Comparison of ENCODE assay signal across 8 mouse cellular contexts in genomic region chr9:64341254-64341566, GRCm38 (mm10). TPM values are rescaled to one million over a fixed set of nuclear protein-coding genes. Genes with fewer than 3 reads are reported as not detected.
DNase-seq lines count a peak whose midpoint lies in the region; ATAC-seq and TF ChIP-seq lines count a peak whose summit lies in the region.

Gene Dis3l, minus strand, starts transcription at chr9:64341288.

- ATAC-seq in kidney, embryonic 14.5 days (ENCODE audit: low FRiP score, low TSS enrichment), result 0 out of 2 replicates have a peak, but pooled peaks have one; percentile 17
- no peak for ATAC-seq in forebrain, postnatal 0 days
- no peak for ATAC-seq in hindbrain, embryonic 16.5 days
- no peak for ATAC-seq in megakaryocyte, adult 5-6 weeks (ENCODE audit: poor library complexity, severe bottlenecking)

- no peak for TF ChIP-seq CTCF in forebrain, postnatal 0 days (IDR thresholded peaks at IDR 0.05; ENCODE audit: low read depth)

- no peaks in the 10 kb centered on the region for H3K9me3 ChIP-seq in kidney, embryonic 14.5 days (ENCODE audit: control insufficient read depth, low read length)
- no peaks in the 10 kb centered on the region for H3K9me3 ChIP-seq in forebrain, postnatal 0 days (ENCODE audit: low read length)
- H3K9me3 ChIP-seq in hindbrain, embryonic 16.5 days (ENCODE audit: control insufficient read depth, low read length), result no peaks in the 10 kb centered on the region

- H3K27me3 ChIP-seq in kidney, embryonic 14.5 days (ENCODE audit: control insufficient read depth, insufficient read depth, low read length), result no peaks in the 10 kb centered on the region
- no peaks in the 10 kb centered on the region for H3K27me3 ChIP-seq in forebrain, postnatal 0 days (ENCODE audit: insufficient read depth, low read length)
- H3K27me3 ChIP-seq in hindbrain, embryonic 16.5 days (replicated peaks; ENCODE audit: control insufficient read depth, insufficient read depth, low read length), result no peaks in the 10 kb centered on the region

- H3K4me1 ChIP-seq in kidney, embryonic 14.5 days (ENCODE audit: control insufficient read depth, insufficient read depth, low read length), result peaks cover 3% of the 10 kb centered on the region; the same call in 1 of the 2 replicates
- H3K4me1 ChIP-seq in forebrain, postnatal 0 days (ENCODE audit: insufficient read depth), result no peaks in the 10 kb centered on the region
- peaks cover 6% of the 10 kb centered on the region for H3K4me1 ChIP-seq in hindbrain, embryonic 16.5 days (ENCODE audit: control insufficient read depth, insufficient read depth, low read depth, low read length)

- WGBS in kidney, embryonic 14.5 days, result 13% methylated on average over 16 of the region's 16 CpGs
- 8% methylated on average over 16 of the region's 16 CpGs for WGBS in forebrain, postnatal 0 days
- WGBS in hindbrain, embryonic 16.5 days, result 10% methylated on average over 16 of the region's 16 CpGs

- H3K9ac ChIP-seq in kidney, embryonic 14.5 days (ENCODE audit: low read depth, low read length), result peak within 1 kb of the TSS; percentile 98
- peak within 1 kb of the TSS; percentile 100 for H3K9ac ChIP-seq in forebrain, postnatal 0 days
- H3K9ac ChIP-seq in hindbrain, embryonic 16.5 days (ENCODE audit: low read depth, low read length), result peak within 1 kb of the TSS; percentile 98

- no peak for DNase-seq in kidney, adult 8-10 months
- peak; percentile 68 for DNase-seq in adipocyte (ENCODE audit: low spot score)
- no peak for DNase-seq in forebrain, postnatal 0 days
- no peak for DNase-seq in embryo, embryonic 10.5 days (ENCODE audit: low spot score)
- no peak for DNase-seq in kidney, postnatal 4 days

- H3K27ac ChIP-seq in kidney, embryonic 14.5 days (ENCODE audit: low read depth, low read length), result peak within 1 kb of the TSS; percentile 100
- H3K27ac ChIP-seq in forebrain, postnatal 0 days (ENCODE audit: low read depth, low read length), result peak within 1 kb of the TSS; percentile 100
- H3K27ac ChIP-seq in hindbrain, embryonic 16.5 days (ENCODE audit: low read depth, low read length), result peak within 1 kb of the TSS; percentile 98

- peak within 1 kb of the TSS; percentile 51 for H3K4me3 ChIP-seq in kidney, embryonic 14.5 days (ENCODE audit: low read length)
- peak within 1 kb of the TSS; percentile 65 for H3K4me3 ChIP-seq in forebrain, postnatal 0 days (ENCODE audit: low read depth, low read length)
- H3K4me3 ChIP-seq in hindbrain, embryonic 16.5 days (ENCODE audit: low read length), result peak within 1 kb of the TSS; percentile 60

- H3K4me2 ChIP-seq in kidney, embryonic 14.5 days (replicated peaks; ENCODE audit: low read depth, low read length), result peak within 1 kb of the TSS; percentile 62
- peak within 1 kb of the TSS; percentile 83 for H3K4me2 ChIP-seq in forebrain, postnatal 0 days (ENCODE audit: low read depth)
- peak within 1 kb of the TSS; percentile 76 for H3K4me2 ChIP-seq in hindbrain, embryonic 16.5 days (ENCODE audit: low read length)

- peaks cover 7% of the 10 kb centered on the region; the same call in 1 of the 2 replicates for H3K36me3 ChIP-seq in kidney, embryonic 14.5 days (ENCODE audit: control insufficient read depth, insufficient read depth, low read length)
- H3K36me3 ChIP-seq in forebrain, postnatal 0 days (ENCODE audit: insufficient read depth), result no peaks in the 10 kb centered on the region
- H3K36me3 ChIP-seq in hindbrain, embryonic 16.5 days (ENCODE audit: control insufficient read depth, insufficient read depth, low read length), result no peaks in the 10 kb centered on the region

RNA-seq across cellular contexts. Expression of gene Dis3l, which starts in this region (rescaled TPM):
- 11.9 and 24.6 TPM in 2 replicates for polyA plus RNA-seq in kidney, embryonic 14.5 days (2014; fragmentation: Nextera tagmentation; extraction: Ambion mirVana)
- 19.6 and 28.6 TPM in 2 replicates for total RNA-seq in forebrain, postnatal 0 days (2014; rRNA removed)
- polyA plus RNA-seq in forebrain, postnatal 0 days (2015; fragmentation: Nextera tagmentation; extraction: Ambion mirVana), result 15.3 and 18.1 TPM in 2 replicates
- polyA plus RNA-seq in hindbrain, embryonic 16.5 days (2015; fragmentation: Nextera tagmentation; extraction: Ambion mirVana), result 20.0 and 22.7 TPM in 2 replicates
- total RNA-seq in megakaryocyte, adult 5-6 weeks (2015), result 10.7 and 15.0 TPM in 2 replicates
- 21.9 and 23.4 TPM in 2 replicates for total RNA-seq in megakaryocyte, adult 5-6 weeks (2017)
